Mouse (Mus musculus) bone marrow, adult 2 months (tissue): ENCODE measurements at regions not wholly inside any gene's neighbourhood (a gene's known extent, or its start where the extent isn't known, plus 50 kb on each side); places are given as distances from the start of the nearest gene placed in this dataset.

Experiments used
- CTCF ChIP-seq: fragments of 200-500 bp; IDR thresholded peaks from 2 replicates; pipeline ENCODE4 v1.5.1; 2011; ENCODE audit warnings: low read length, control low read depth; ENCODE audit not compliant: control insufficient read depth, insufficient read depth
- POLR2A ChIP-seq: fragments of 200-500 bp; IDR thresholded peaks from 2 replicates; pipeline ENCODE4 v1.6.1; 2011; ENCODE audit warnings: low read depth, mild to moderate bottlenecking, control low read depth, low read length, borderline replicate concordance; ENCODE audit not compliant: control insufficient read depth

- TF ChIP-seq CTCF (no peak), POLR2A (no peak)
These were observed 493.6 kb downstream of the Grin2a start for GRCm38 (mm10) chr16:9501713-9502112.
